Mouse (Mus musculus) CH12.LX (cell line): ENCODE measurements around the gene Prkn.

Source experiments
- CTCF ChIP-seq, 2 experiments: IDR thresholded peaks in 1 of 2; conservative IDR thresholded peaks in 1 of 2; 2 replicates each; pipeline ENCODE4 v1.5.1; 2011 to 2012; ENCODE audit warnings: low read depth in 2 of 2, low read length in 2 of 2, improper control_type of control experiment in 1 of 2, inconsistent platforms in 1 of 2, mild to moderate bottlenecking in 1 of 2, moderate library complexity in 1 of 2
- EP300 ChIP-seq: IDR thresholded peaks from 2 replicates; pipeline ENCODE4 v1.6.1; 2011; ENCODE audit warnings: low read length, improper control_type of control experiment
- HCFC1 ChIP-seq: IDR thresholded peaks from 2 replicates; pipeline ENCODE4 v1.6.1; 2012; ENCODE audit warnings: low read depth, mild to moderate bottlenecking, inconsistent platforms, low read length, improper control_type of control experiment
- JUN ChIP-seq: IDR thresholded peaks from 2 replicates; pipeline ENCODE4 v1.6.1; 2011; ENCODE audit warnings: low read depth, mild to moderate bottlenecking, low read length, improper control_type of control experiment, moderate library complexity; ENCODE audit not compliant: insufficient read depth
- JUND ChIP-seq: conservative IDR thresholded peaks from 2 replicates; pipeline ENCODE4 v1.6.1; 2011; ENCODE audit warnings: low read depth, low read length, improper control_type of control experiment
- KAT2A ChIP-seq: IDR thresholded peaks from 2 replicates; pipeline ENCODE4 v1.6.1; 2012; ENCODE audit warnings: low read length, improper control_type of control experiment, inconsistent platforms; ENCODE audit not compliant: insufficient replicate concordance
- MXI1 ChIP-seq: IDR thresholded peaks from 2 replicates; pipeline ENCODE4 v1.6.1; 2011; ENCODE audit warnings: mild to moderate bottlenecking, low read depth, low read length, improper control_type of control experiment
- NELFE ChIP-seq: IDR thresholded peaks from 2 replicates; pipeline ENCODE4 v1.6.1; 2011; ENCODE audit warnings: low read depth, low read length, improper control_type of control experiment
- POLR2A ChIP-seq: IDR thresholded peaks from 2 replicates; pipeline ENCODE4 v1.6.1; 2011; ENCODE audit warnings: low read depth, mild to moderate bottlenecking, improper control_type of control experiment, low read length
- POLR2AphosphoS2 ChIP-seq: IDR thresholded peaks from 2 replicates; pipeline ENCODE4 v1.6.1; 2011; ENCODE audit warnings: low read depth, low read length, improper control_type of control experiment
- USF1 ChIP-seq: IDR thresholded peaks from 2 replicates; pipeline ENCODE4 v1.6.1; 2014; ENCODE audit warnings: low read depth, mild to moderate bottlenecking, inconsistent platforms, low read length, improper control_type of control experiment

DNA sequence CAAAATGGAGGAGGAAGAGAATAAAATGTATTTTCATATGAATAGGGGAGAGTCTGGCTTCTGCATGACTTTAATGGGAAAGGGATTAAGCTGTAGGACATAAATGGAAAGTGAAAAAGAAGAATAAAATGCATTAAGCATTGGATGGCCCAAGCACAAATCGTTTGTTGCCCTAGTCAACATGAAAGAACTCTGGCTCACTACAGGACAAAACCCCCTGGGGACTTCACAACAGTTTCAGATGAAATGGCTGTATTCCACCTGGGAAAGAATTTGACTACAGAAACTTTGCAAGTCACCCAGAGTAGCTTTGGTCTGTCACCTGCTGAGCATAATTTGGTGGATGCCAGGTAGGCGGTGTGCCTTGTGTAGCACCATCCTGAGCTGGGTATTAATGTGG lies 925.4 kb downstream of the Prkn start:
- TF ChIP-seq CTCF (conservative IDR thresholded peaks at IDR 0.05 in 1 of 2, IDR thresholded peaks at IDR 0.05 in 1 of 2; ENCODE audit: low read depth in 2 of 2, low read length in 2 of 2) (no peak), POLR2AphosphoS2 (no peak), NELFE (no peak), JUN (no peak), POLR2A (no peak), EP300 (no peak), MXI1 (no peak), HCFC1 (no peak), JUND (no peak), KAT2A (no peak), USF1 (no peak)
